Mouse (Mus musculus): ENCODE results near the gene Pex14. TPM values are rescaled to one million over a fixed set of nuclear protein-coding genes. Genes with fewer than 3 reads are reported as not detected.

Gene Pex14
- total RNA-seq, 1 experiment from 2014 or later = 17.6 TPM

DNA sequence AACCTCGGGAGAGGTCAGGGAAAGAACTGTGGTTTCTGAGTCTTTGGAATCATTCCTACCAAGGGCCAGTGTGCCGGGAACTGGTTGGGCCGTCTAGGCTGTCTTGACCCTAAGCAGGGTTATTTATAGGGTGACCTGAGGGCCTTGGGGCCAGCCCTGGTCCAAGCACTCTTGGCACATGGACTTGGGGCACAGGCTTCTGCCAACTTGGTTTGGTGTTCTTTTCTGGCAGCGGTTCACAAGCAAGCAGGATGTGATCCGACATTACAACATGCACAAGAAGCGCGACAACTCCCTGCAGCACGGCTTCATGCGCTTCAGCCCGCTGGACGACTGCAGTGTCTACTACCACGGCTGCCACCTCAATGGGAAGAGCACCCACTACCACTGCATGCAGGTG, 162.9 kb downstream of the Pex14 start:
- no peak for ATAC-seq (ENCODE audit: extremely low read depth, insufficient number of reproducible peaks, low FRiP score, poor library complexity, severe bottlenecking)

DNA sequence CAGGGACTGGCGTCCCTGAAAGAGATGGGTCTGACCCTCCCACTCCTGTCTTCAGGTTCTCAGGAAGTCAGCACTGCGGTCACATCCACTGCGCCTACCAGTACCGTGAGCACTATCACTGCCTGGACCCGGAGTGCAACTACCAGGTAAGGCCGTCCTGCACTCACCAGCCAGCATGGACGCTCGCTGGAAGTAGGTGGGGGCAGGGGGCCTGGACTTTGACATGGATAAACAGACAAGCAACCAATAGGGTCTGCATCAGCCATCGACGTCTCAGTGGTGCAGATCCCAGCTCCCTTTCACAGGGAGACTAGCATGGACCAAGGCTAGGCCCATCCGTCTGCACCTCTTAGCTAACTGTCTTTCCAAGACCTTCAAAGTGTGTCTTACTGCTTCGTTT, 163.6 kb downstream of the Pex14 start:
- no peak for ATAC-seq (ENCODE audit: extremely low read depth, insufficient number of reproducible peaks, low FRiP score, poor library complexity, severe bottlenecking)

DNA sequence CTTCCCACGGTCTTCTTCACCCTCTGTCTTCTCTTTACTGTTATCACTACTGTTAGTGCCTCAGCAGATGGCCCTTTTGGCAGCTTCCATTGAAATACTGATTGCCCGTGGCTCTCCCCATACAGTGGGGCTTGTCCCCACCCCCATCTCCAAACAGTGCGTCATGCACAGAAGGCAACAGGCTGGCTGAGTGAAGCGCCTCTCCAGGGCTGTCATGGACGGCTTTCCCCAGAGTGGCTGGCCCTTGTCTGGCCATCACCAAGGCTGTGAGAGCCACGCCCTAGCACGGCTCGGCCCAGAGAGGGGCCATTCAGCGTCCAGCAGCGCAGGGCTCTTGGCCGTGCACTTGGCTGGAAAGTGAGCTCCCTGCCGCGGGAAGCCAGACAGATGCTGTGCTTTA, 164.5 kb downstream of the Pex14 start:
- ATAC-seq (ENCODE audit: extremely low read depth, insufficient number of reproducible peaks, low FRiP score, poor library complexity, severe bottlenecking) = no peak

DNA sequence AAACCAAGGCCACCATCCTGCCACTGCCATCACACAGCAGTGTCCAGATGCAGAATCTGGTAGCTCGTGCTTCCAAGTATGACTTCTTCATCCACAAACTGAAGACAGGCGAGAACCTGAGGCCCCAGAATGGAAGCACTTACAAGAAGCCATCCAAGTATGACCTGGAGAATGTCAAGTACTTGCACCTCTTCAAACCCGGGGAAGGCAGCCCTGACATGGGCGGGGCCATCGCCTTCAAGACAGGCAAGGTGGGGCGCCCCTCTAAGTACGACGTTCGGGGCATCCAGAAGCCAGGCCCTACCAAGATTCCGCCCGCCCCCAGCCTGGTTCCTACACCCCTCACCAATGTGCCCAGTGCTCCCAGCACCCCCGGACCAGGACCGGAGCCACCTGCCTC, 166.6 kb downstream of the Pex14 start:
- ATAC-seq (ENCODE audit: extremely low read depth, insufficient number of reproducible peaks, low FRiP score, poor library complexity, severe bottlenecking) = no peak

DNA sequence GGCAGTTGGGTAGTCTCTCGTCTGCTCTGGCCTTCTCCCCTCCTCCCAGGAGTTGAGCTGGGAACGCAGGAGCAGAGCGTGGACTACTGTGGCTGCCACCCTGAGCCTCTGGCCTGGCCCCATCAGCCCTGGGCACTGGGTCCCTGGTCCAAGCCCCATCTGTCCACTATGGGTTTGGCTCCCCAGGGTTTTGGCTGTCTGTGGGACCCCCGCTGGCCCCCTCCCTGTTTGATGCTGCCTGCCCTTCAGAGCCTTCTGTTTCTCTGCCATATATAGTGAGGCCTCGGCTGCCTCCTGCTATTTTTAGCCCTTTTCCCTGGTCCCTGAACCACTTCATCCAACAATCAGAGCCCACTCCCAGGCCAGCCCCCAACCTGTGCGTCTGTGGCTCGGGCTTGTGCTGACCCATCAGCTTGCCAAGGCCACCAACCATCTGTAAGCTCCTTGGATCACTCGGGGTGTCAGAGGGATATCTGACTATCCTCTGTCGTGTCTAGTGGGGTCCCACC, 168.9 kb downstream of the Pex14 start:
- no peak for ATAC-seq (ENCODE audit: extremely low read depth, insufficient number of reproducible peaks, low FRiP score, poor library complexity, severe bottlenecking)

DNA sequence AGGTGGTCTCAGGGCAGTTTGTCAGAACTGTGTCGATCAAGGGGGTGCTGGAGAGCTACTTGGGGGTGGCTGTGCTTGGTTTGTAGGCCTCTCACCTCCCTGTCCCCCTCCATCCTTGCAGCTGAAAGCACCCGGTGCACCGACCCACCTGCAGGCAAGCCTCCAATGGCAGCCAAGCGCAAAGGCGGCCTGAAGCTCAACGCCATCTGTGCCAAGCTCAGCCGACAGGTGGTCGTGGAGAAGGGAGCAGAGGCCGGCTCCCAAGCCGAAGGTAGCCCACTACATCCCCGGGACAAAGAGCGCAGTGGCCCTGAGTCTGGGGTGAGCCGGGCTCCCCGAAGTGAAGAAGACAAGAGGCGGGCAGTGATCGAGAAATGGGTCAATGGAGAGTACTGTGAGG, 170.8 kb downstream of the Pex14 start:
- ATAC-seq (ENCODE audit: extremely low read depth, insufficient number of reproducible peaks, low FRiP score, poor library complexity, severe bottlenecking) = no peak

DNA sequence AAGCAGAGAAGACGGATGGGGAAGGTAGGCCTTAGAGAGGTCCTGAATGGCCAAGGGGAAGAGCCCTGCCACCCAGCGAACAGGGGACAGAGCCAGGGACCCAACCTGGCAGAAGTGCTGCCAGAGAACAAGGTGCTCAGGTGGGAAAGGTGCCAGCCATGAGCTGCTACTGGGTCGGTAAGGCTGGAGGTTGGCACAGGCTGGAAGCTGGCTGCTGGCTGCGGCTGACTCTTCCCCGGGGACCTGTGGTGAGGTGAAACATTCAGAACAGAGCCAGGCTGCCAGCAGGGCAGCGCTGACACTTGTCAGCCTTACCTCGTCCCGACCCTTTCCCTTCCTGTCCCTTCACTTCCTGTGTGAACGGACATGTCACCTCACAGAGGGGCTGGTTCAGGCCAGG, 171.4 kb downstream of the Pex14 start:
- ATAC-seq (ENCODE audit: extremely low read depth, insufficient number of reproducible peaks, low FRiP score, poor library complexity, severe bottlenecking) = no peak

DNA sequence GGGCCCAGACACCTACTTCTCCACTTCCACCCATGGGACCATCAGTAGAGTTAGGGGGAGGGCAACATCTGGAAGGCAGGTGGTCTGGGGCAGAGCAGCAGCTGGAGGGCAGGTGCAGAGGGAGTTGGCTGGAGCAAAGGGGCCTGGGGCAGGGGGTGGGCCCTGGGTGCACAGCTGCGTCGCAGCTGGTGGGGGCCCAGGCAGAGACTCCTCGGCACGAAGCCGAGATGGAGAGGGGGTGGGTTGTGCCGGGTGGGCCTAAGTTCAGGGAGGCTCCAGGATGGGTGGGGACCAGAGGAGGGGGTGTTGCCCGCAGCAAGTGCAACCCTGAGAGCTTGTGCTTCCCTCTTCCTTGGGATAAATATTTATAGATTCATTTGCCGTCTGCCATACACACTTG, 173.2 kb downstream of the Pex14 start:
- no peak for ATAC-seq (ENCODE audit: extremely low read depth, insufficient number of reproducible peaks, low FRiP score, poor library complexity, severe bottlenecking)

DNA sequence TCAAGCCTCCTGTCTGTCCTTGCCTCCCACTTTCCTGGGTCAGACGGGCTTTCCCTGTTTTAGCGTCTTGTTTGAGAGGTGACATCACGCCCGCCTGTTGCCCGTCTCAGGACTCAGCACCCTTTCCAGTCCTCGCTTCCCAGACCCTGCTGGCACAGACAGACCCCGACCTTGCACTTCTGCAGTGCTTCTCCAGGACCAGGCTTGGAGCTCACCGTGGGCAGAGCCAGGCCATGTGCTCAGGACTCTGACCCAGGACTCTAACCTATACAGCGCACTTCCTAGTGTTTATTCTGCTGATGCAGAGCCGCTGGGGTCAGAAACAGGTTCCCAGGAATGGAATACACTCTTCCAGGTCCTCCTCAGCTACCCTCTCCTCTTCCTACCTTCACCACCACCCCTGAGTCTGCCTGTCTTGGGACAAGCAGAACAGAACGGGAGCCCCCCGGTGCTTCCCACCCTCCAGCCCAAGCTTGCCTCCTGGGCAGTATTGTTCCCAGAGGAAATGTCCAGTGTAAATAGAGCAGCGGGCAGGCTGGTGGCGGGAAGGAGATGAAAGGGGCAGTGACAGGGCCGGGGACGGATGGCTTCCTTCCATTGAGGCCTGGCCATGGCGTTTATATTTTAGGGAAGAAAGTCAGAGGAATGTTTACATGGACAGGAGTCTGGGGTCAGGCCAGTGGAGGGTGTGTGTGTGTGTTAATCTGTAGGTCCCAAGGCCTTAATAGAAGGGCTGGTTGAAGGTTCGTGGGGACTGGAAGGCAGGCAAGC, 173.9 kb downstream of the Pex14 start:
- no peak for ATAC-seq (ENCODE audit: extremely low read depth, insufficient number of reproducible peaks, low FRiP score, poor library complexity, severe bottlenecking)

DNA sequence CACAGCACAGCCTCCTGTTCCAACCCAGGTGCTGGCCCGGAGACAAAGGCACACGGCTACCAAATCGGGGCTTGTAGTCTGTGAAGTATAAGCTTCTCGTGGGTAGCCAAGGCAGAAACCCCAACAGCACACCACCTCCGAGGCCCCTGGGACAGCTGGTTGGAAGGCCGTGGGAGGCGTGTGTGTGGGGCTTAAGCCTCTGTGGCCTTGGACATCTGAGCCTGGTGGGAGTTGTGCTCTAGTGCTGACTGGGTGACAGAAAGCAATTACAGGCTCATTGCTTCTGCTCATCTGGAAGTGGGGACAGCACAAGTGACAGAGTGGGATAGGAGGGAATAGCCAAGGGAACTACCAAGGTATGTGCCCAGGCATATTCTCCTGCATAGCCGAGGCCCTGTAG, 175.7 kb downstream of the Pex14 start:
- no peak for ATAC-seq (ENCODE audit: extremely low read depth, insufficient number of reproducible peaks, low FRiP score, poor library complexity, severe bottlenecking)

DNA sequence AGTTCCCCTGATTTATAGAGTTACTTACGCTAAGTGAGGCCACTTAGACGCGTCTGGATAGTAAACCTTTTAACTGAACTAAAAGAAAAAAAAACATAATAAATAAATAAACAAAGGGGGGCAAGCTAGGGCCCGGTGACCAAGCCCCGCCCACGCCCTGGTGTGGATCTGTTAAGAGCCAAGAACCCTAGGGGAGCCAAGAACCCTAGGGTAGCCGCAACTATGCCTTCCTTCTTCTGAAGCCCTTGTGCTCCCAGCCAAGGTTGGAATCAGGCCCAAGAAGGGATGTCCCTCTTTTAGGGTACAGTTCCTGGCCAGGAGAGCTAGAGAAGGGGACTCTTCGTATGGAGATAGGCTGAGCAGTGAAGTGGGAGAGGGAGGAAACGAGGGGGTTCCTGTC, 176.3 kb downstream of the Pex14 start:
- no peak for ATAC-seq (ENCODE audit: extremely low read depth, insufficient number of reproducible peaks, low FRiP score, poor library complexity, severe bottlenecking)

DNA sequence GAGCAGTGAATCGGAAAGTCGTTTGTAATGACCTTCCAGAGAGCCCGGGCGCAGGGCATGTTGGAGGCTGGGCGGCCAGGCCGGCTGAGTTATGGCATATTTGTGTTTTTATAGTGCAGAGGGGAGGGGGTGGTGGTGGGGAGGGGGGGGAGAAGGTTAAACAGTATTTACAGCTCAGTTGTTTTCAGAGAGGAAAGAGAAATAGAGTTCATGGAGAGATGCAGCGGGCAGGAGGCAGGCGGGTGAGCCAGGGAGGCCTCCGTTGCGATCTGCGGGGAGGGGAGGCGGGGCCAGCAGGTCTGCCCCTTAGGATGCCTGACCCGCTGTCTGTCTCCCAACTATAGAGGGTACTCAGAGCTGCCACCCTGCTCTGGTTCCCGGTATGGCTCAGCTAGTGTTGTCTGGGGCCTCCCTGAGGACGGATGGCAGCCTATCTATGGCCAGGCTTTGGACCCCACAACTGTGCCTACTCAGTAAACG, 177.4 kb downstream of the Pex14 start:
- no peak for ATAC-seq (ENCODE audit: extremely low read depth, insufficient number of reproducible peaks, low FRiP score, poor library complexity, severe bottlenecking)

DNA sequence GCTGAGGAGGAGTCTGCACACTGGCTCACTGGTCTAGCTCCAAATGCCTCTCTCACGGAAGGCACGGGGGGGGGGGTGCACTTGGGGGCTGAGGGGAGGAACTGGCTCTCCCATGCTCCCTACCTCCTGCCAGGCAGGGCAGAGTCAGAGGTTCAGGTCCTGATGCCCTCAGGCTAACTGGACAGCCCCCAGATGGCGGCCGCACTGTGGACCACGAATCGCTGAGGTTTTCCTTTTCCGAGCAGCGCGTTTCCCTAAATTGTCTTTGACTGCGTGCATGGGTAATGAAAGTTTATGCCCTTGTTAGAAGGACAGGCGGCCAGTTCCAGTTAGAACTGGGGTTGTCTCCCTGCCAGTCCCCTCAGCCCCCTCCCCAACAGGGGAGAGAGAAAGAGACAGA, 179.1 kb downstream of the Pex14 start:
- no peak for ATAC-seq (ENCODE audit: extremely low read depth, insufficient number of reproducible peaks, low FRiP score, poor library complexity, severe bottlenecking)

DNA sequence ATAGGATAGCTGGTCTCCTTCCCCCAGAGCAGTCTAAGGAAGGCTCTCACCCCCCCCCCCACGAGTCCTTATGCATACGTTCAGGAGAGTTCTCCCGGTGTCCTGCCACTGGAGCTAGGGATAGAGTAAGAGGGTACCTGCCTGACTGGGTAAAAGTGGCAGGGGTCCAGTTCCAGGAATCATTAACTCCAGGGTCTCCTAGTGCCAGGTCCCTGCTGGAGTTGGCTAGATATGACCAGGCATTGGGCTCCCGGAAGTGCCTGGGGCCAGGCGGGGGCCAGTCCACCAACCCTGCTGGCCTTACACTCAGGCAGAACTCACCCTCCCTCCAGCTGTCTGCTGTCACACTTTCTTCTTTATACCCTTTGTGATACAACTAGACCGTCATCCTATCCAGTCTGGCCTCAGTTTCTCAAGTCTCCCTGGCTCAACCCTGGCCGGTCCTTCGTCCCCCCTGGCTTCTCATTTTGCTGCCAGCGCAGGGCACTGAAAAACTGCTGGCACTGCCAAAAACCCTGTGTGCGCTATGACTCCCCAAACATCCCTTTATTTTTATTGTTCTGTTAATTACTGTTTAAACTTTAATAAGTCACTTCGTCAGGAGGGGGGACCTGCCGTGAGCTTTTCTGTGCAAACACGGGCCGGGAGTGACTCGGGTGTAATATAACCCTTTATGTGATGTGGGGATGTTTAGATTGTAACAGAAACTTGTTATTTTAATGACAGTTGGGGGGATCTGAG, 180.8 kb downstream of the Pex14 start:
- ATAC-seq (ENCODE audit: extremely low read depth, insufficient number of reproducible peaks, low FRiP score, poor library complexity, severe bottlenecking) = no peak

DNA sequence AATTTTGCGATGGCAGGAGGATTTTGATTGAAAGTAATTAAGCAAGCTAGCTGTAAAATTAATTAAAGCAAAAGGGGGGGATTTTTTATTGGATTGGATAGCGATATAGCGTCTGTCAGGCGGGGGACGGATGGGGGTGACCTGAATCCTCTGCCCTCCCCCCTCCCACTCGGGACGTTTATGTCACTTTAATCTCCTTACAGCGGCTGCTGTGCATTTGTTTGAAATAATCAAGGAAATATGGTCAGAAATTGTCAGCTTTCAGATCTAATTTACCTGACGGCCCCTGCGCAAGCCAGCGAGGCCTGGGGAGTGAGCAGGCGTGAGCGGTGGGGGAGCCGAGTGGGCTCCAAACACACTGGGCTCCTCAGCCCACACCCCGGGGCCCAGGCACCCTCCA, 183.8 kb downstream of the Pex14 start:
- no peak for ATAC-seq (ENCODE audit: extremely low read depth, insufficient number of reproducible peaks, low FRiP score, poor library complexity, severe bottlenecking)

DNA sequence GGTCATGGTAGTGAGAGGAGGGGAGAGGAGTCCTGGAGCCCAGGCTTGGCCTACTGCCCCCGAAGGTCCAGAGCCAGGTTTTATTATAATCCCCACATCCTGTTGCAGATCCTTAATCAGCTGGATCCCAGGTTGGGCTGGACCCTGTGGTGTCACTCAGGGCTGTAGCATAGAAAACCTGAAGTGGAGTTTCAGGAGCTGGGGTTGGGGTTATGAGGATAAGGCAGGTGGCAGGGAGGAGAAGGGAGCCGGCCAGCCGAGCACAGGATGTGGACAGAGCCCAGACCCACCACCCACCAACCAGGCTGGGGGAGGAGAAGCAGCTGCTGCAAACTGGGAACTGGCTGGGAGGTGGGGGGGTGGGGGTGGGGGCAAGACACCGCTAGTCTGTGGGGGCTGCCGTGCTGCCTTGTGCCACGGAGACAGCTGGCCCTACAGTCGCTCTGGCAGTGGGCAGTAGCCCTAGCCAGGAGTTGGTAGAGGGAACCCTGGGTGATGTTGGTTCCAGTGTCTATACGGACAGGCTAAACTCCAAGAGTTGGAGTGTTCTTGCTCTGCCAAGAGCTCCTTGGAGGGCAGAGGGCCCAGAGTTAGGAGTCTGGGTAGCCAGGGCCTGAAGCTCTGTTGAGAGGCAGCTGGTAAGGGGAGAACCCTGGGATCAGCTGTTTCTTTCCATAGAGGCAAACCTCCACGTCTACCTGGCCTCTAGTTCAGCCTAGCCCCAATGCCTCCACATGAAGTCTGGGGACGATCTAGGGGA, 184.6 kb downstream of the Pex14 start:
- no peak for ATAC-seq (ENCODE audit: extremely low read depth, insufficient number of reproducible peaks, low FRiP score, poor library complexity, severe bottlenecking)

DNA sequence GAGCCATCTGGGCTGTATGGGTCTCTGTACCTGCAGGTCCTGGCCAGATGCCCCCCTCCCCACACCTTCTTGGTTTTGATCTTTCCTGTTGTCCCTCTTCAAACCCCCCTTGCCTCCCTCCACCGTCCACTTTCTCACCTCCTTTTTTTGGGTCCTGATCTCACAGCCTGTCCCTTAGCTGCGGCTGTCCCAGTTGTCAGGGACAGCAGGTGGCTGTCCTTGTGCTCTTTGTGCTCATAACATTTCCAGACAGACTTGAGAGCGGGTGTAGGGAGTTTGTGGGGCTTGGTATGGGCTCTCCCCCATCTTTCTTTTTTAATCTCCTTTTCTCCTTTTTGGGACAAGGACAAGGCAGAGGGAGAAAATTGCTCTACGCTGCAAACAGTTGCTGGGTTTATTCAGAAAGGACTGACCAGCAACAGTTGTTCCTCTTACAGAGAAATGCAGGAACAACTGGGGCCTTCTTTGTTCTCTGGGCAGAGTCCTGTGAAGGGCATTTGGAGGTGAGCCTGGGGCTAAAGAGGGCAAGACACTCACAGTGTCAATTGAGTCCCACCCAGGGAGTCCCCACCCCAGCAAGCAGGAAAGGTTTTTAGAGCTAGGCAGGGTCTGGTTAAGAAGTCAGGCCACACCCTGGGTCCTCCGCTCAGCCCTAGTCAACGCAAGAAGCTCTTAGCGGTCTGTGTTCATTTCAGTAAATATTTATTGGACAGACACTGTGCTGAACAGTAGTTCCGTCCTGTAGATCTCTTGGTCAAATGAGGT, 186.7 kb downstream of the Pex14 start:
- no peak for ATAC-seq (ENCODE audit: extremely low read depth, insufficient number of reproducible peaks, low FRiP score, poor library complexity, severe bottlenecking)

DNA sequence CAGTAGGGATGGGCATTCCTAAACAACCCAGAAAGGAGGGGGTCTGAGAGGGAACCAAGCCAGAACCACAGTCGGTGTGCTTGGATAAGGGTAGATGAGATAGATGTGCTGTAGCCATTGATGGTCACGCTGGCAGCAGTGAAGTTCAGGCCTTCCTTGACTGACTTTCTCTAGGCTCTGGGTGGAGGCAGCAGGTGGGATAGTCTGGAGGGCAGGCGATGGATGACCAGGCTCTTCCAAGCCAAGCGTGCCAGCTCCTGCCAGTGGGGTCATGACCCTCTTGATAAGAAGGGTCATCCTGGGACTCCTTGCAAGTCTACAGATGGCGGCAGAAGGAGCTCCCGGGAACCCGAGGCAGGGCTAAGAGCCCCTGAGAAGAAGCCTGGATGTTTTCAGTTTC, 187.5 kb downstream of the Pex14 start:
- no peak for ATAC-seq (ENCODE audit: extremely low read depth, insufficient number of reproducible peaks, low FRiP score, poor library complexity, severe bottlenecking)

Measured in neutrophil, adult 5-6 weeks (primary cell).